Mouse (Mus musculus) G1E (cell line): ENCODE results near the gene Taf1c. TPM values are rescaled to one million over a fixed set of nuclear protein-coding genes. Genes with fewer than 3 reads are reported as not detected.

ENCODE experiments used
- ATAC-seq: 2 replicates; pipeline ENCODE4 v1.8.0; 2016; ENCODE audit warnings: mild to moderate bottlenecking; ENCODE audit not compliant: insufficient number of reproducible peaks, poor library complexity, low FRiP score, severe bottlenecking; ENCODE audit errors: extremely low read depth
- DNase-seq: peaks from one replicate; pipeline ENCODE4 v3.0.0; 2012; ENCODE audit warnings: low spot score
- H3K27me3 ChIP-seq: 2 replicates; pipeline ENCODE4 v1.6.1; 2012; ENCODE audit warnings: mild to moderate bottlenecking, low read length, inconsistent platforms; ENCODE audit not compliant: insufficient read depth
- H3K36me3 ChIP-seq: replicated peaks from 2 replicates; pipeline ENCODE3; 2012; ENCODE audit warnings: mild to moderate bottlenecking, inconsistent platforms
- H3K4me1 ChIP-seq: 2 replicates; pipeline ENCODE4 v1.6.1; 2012; ENCODE audit warnings: low read depth, low read length, inconsistent platforms, mixed read lengths; ENCODE audit not compliant: insufficient read depth
- H3K4me3 ChIP-seq: 2 replicates; pipeline ENCODE4 v1.5.1; 2012; ENCODE audit warnings: low read depth, mild to moderate bottlenecking, inconsistent platforms, low read length, moderate library complexity, mixed read lengths
- H3K9me3 ChIP-seq: replicated peaks from 2 replicates; pipeline ENCODE4 v1.6.1; 2012; ENCODE audit warnings: inconsistent platforms
- CTCF ChIP-seq: IDR thresholded peaks from 2 replicates; pipeline ENCODE4 v1.5.1; 2012; ENCODE audit warnings: low read depth, low read length, inconsistent platforms, mixed read lengths
- GATA1 ChIP-seq: IDR thresholded peaks from 2 replicates; pipeline ENCODE4 v1.6.1; 2012; ENCODE audit warnings: borderline replicate concordance, low read length, inconsistent platforms, mixed read lengths
- GATA2 ChIP-seq: IDR thresholded peaks from 2 replicates; pipeline ENCODE4 v1.6.1; 2012; ENCODE audit warnings: low read depth, low read length, inconsistent platforms, borderline replicate concordance
- POLR2AphosphoS5 ChIP-seq: IDR thresholded peaks from 2 replicates; pipeline ENCODE4 v1.6.1; 2012; ENCODE audit warnings: low read depth, low read length, inconsistent platforms; ENCODE audit not compliant: insufficient replicate concordance
- TAL1 ChIP-seq: conservative IDR thresholded peaks from 2 replicates; pipeline ENCODE4 v1.6.1; 2012; ENCODE audit warnings: low read depth, low read length, inconsistent platforms, mixed read lengths
- polyA plus RNA-seq: library from polyadenylated mRNA; stranded (reverse); fragments of >175 nt; gene quantifications from 2 replicates; pipeline ENCODE4 v1.2.3, GENCODE M21; 2012
- total RNA-seq, 2 experiments: library from RNA; stranded (forward) in 1 of 2; stranded (reverse) in 1 of 2; fragments of 200-1000 nt in 1 of 2; fragments of >200 nt in 1 of 2; fragmentation: Nextera tagmentation in 1 of 2; gene quantifications; 2 replicates each; pipeline ENCODE4 v1.2.3; 2014 to 2017

Gene Taf1c
- total and polyA plus RNA-seq, 3 experiments: 6.6 to 53.2 (median 8.7) TPM

GRCm38 (mm10) chr8:119588321-119588720 is 16.7 kb downstream of the Taf1c start:
- Histone ChIP-seq H3K4me1 (no peaks in the 10 kb centered on the region; the same call in 1 of the 2 replicates), H3K36me3 (no peaks in the 10 kb centered on the region), H3K4me3 (no peak overlapping the region), H3K27me3 (peaks cover 3% of the 10 kb centered on the region; the same call in 1 of the 2 replicates), H3K9me3 (peaks cover 12% of the 10 kb centered on the region)
- ATAC-seq (no peak), DNase-seq (no peak)
- TF ChIP-seq GATA1 (no peak), GATA2 (no peak), POLR2AphosphoS5 (no peak), CTCF (no peak), TAL1 (no peak)

GRCm38 (mm10) chr8:119585901-119586300 is 19.1 kb downstream of the Taf1c start:
- no peak for TF ChIP-seq POLR2AphosphoS5
- TF ChIP-seq TAL1: no peak
- no peak for TF ChIP-seq CTCF
- TF ChIP-seq GATA2: no peak
- no peak for TF ChIP-seq GATA1
- H3K27me3 ChIP-seq: peaks cover 3% of the 10 kb centered on the region; the same call in 1 of the 2 replicates
- no peak overlapping the region; the same call in 1 of the 2 replicates for H3K4me3 ChIP-seq
- H3K9me3 ChIP-seq: peaks cover 12% of the 10 kb centered on the region
- DNase-seq (no peak), ATAC-seq (no peak)
- H3K4me1 ChIP-seq: peaks cover 20% of the 10 kb centered on the region
- H3K36me3 ChIP-seq: peaks cover 2% of the 10 kb centered on the region

GRCm38 (mm10) chr8:119580441-119581161 is 24.4 kb downstream of the Taf1c start:
- Histone ChIP-seq H3K36me3 (peaks cover 2% of the 10 kb centered on the region), H3K9me3 (no peaks in the 10 kb centered on the region), H3K4me1 (peaks cover 62% of the 10 kb centered on the region), H3K4me3 (peak overlapping the region; percentile 39; the same call in 1 of the 2 replicates), H3K27me3 (no peaks in the 10 kb centered on the region)
- DNase-seq (peak; percentile 60), ATAC-seq (peak; percentile 93)
- TF ChIP-seq TAL1 (peak; percentile 62), GATA1 (no peak)

- ATAC-seq (no peak), DNase-seq (no peak)
- peaks cover 72% of the 10 kb centered on the region for H3K4me1 ChIP-seq
- no peaks in the 10 kb centered on the region for H3K9me3 ChIP-seq
- H3K27me3 ChIP-seq: no peaks in the 10 kb centered on the region
- TF ChIP-seq GATA2: no peak
- TF ChIP-seq POLR2AphosphoS5: no peak
- no peak for TF ChIP-seq CTCF
- TF ChIP-seq GATA1: no peak
- no peak for TF ChIP-seq TAL1
- peaks cover 2% of the 10 kb centered on the region for H3K36me3 ChIP-seq
- no peak overlapping the region; the same call in 1 of the 2 replicates for H3K4me3 ChIP-seq
Observed at GRCm38 (mm10) chr8:119579096-119579495, 25.9 kb downstream of the Taf1c start.

GRCm38 (mm10) chr8:119575366-119575726 is 29.7 kb downstream of the Taf1c start:
- H3K4me1 ChIP-seq: peaks cover 83% of the 10 kb centered on the region
- no peaks in the 10 kb centered on the region for H3K9me3 ChIP-seq
- TF ChIP-seq GATA2 (no peak), TAL1 (no peak), GATA1 (no peak), CTCF (no peak)
- no peak for DNase-seq
- peaks cover 28% of the 10 kb centered on the region for H3K36me3 ChIP-seq
- peak overlapping the region; percentile 85 for H3K4me3 ChIP-seq
- H3K27me3 ChIP-seq: no peaks in the 10 kb centered on the region
- ATAC-seq: no peak

GRCm38 (mm10) chr8:119574437-119575365 is 30.3 kb downstream of the Taf1c start, which contains the start of the genes Hsdl1 and Dnaaf1:
Gene Hsdl1, minus strand, starts transcription at chr8:119575183.
Gene Dnaaf1, plus strand, starts transcription at chr8:119575235.
- peak; percentile 36 for ATAC-seq
- peak; percentile 92 for DNase-seq
- peaks cover 82% of the 10 kb centered on the region for H3K4me1 ChIP-seq
- H3K36me3 ChIP-seq: peaks cover 35% of the 10 kb centered on the region
- no peaks in the 10 kb centered on the region for H3K9me3 ChIP-seq
- H3K4me3 ChIP-seq: peak within 1 kb of the TSS; percentile 85
- TF ChIP-seq POLR2AphosphoS5 (no peak), TAL1 (no peak), CTCF (no peak), GATA1 (no peak), GATA2 (no peak)
- no peaks in the 10 kb centered on the region for H3K27me3 ChIP-seq
